Mouse (Mus musculus) embryonic fibroblast, embryonic 13.5 days (primary cell): ENCODE results near the gene Prpf18. TPM values are rescaled to one million over a fixed set of nuclear protein-coding genes. Genes with fewer than 3 reads are reported as not detected.

Experiments used
- H3K27ac ChIP-seq: 2 replicates; pipeline ENCODE4 v1.5.1; 2012; ENCODE audit warnings: low read length, control low read depth, inconsistent platforms; ENCODE audit not compliant: insufficient read depth
- H3K4me1 ChIP-seq: 2 replicates; pipeline ENCODE4 v1.6.1; 2011; ENCODE audit warnings: low read length; ENCODE audit not compliant: control insufficient read depth, insufficient read depth
- H3K4me3 ChIP-seq: 2 replicates; pipeline ENCODE4 v1.5.1; 2011; ENCODE audit warnings: mild to moderate bottlenecking, control low read depth, low read length; ENCODE audit not compliant: insufficient read depth
- CTCF ChIP-seq: IDR thresholded peaks from 2 replicates; pipeline ENCODE4 v1.5.1; 2011; ENCODE audit warnings: mild to moderate bottlenecking, control low read depth, low read length, moderate library complexity, borderline replicate concordance; ENCODE audit not compliant: insufficient read depth
- POLR2A ChIP-seq: IDR thresholded peaks from 2 replicates; pipeline ENCODE4 v1.6.1; 2011; ENCODE audit warnings: low read depth, mild to moderate bottlenecking, control low read depth, low read length, moderate library complexity
- polyA plus RNA-seq: library from polyadenylated mRNA; stranded (reverse); fragments of >200 nt; gene quantifications from 2 replicates; pipeline ENCODE4 v1.2.4, GENCODE M21; 2011; ENCODE audit warnings: low read depth; ENCODE audit not compliant: missing spikeins, insufficient read length

Gene Prpf18
- polyA plus RNA-seq, 1 experiment, result 24.6 TPM

DNA sequence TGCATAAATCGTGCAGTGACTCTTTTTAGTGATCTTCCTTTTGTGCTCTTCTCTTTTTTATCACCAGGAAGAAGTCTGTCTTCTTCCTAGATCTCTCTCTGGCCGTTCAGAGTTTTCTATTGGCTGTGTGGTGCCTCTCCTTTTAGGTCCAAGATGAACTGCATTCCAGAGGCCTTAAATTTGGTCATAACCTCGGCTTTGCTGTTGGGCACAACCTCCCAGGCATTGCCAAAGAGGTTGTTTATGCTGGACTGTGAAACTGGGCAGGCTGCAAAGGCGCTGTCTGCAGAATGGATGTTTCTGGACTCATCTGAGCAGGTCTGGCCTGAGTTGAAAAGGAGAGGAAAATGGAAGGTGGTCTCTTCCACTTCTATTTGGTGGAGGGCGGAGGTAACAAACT lies 73.6 kb downstream of the Prpf18 start:
- Histone ChIP-seq H3K4me3 (no peak overlapping the region), H3K4me1 (peaks cover 5% of the 10 kb centered on the region; the same call in 1 of the 2 replicates), H3K27ac (no peak overlapping the region)
- TF ChIP-seq CTCF (no peak), POLR2A (no peak)

DNA sequence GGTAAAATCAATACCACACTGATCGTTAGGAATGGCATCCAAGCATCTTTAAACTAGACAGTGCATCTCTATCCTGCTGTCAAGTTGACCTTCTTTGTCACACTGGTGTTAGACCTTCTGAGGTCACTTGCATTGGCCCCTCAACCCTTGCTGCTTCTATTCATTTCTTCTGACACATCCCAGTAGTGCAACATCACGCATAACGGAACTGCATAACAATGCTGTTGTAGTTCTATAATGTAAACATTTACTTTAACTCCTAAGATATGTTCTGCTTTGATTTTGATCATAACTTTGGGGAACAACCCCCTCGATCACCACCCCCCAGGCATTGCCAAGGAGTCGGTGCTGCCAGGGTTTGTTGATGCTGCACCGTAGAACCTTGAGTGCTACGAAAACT lies 75.9 kb downstream of the Prpf18 start:
- Histone ChIP-seq H3K4me3 (no peak overlapping the region), H3K4me1 (peaks cover 5% of the 10 kb centered on the region; the same call in 1 of the 2 replicates), H3K27ac (no peak overlapping the region)
- no peak for TF ChIP-seq POLR2A

DNA sequence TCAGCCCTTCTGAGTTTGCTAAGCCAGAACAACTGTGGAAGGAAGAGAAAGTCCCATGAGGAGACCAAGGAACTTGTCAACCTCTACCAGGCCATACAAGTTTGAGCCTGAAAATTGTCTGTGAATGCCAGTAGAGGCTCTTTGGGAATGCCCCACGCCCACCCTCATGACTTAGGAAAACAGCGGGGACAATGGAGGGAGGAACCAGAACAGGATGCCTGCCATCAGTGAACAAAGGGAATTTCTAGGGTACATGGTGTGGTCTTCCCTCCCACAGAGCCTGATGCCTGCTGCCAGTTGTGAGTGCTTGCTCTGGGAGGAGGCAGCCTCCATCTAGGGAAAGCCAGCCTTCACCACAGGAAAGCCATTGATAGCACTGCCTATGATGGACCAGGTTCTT lies 76.8 kb downstream of the Prpf18 start:
- no peak overlapping the region for H3K27ac ChIP-seq
- H3K4me3 ChIP-seq, result no peak overlapping the region
- TF ChIP-seq POLR2A (no peak), CTCF (no peak)
- H3K4me1 ChIP-seq, result peaks cover 5% of the 10 kb centered on the region; the same call in 1 of the 2 replicates

DNA sequence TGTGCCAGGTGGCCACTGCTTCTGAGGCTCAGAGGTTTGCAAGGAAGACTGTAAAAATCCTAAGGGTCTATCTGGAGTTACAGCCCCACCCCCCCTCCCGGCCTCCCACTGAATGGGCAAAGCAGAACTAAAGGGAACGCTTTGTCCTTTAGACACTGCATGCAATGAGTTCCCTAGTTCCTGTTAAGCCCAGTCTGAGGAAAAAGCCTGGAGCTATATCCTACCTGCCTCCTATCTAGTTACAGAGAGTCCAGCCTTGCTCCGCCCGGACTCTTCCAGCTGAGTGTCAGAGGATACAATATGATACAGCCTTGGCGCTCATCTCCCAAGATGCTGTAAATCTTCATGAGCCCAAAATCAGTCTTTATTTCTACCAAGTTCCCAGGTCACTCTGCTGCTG lies 77.7 kb downstream of the Prpf18 start:
- H3K27ac ChIP-seq, result no peak overlapping the region
- no peak overlapping the region for H3K4me3 ChIP-seq
- H3K4me1 ChIP-seq, result peaks cover 6% of the 10 kb centered on the region
- TF ChIP-seq POLR2A (no peak), CTCF (no peak)

DNA sequence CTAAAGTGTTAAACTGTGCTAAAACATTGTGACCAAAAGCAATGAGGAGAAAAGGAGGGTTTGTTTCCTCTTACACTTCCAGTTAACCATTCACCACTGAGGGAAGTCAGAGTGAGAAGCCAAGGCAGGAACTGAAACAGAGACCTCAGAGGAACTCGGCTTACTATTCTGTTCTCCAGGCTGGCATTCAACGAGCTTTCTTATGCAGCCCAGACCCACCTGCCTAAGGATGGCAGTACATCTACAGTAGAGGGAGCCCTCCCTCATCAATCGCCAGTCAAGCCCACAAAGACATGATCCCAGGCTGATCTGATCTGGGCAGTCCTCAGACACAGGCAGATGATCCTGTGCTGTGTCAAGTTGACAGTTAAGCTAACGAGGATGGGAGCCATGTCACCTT lies 78.5 kb downstream of the Prpf18 start:
- Histone ChIP-seq H3K4me1 (peaks cover 13% of the 10 kb centered on the region), H3K4me3 (no peak overlapping the region), H3K27ac (no peak overlapping the region)
- TF ChIP-seq CTCF (no peak), POLR2A (no peak)

DNA sequence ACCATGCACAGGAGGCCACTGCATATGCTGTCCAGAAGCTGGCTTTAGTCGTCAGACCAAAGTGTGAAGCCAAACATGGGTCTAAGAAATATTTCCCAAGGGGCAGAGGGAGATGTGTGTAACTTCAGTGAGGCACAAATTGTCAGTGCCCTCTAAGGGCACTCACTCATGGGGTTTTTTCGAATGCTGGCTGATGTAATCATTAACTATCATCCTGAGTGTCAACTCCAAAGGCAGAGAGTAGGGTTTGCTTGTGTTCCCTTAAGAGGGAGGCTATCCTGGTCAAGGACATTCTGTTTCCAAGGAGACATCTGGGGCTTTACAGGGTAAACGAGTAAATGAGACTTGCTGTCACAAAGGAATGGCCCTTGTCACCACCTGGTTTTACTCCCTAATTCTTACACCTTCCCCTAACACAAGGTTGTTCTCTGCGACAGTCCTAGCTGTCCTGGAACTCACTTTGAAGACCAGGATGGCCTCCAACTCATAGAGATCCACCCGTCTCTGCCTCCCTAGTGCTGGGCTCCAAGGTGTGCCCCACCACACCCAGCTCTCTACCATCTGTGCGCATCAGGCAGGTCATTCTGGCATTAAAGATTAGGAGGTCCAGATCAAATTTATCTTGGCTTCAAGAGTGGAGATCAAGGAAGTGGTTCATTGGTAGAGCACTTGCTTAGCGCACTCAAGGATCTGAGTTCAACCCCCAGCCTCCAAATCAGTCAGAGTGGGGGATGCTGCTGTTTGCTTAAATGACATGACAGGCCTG lies 79.2 kb downstream of the Prpf18 start:
- Histone ChIP-seq H3K27ac (no peak overlapping the region), H3K4me3 (no peak overlapping the region), H3K4me1 (peaks cover 13% of the 10 kb centered on the region)
- TF ChIP-seq POLR2A (no peak), CTCF (no peak)

Other genes starting within 250 kb of the Prpf18 start
- not detected in 2 replicates for gene Bend7, start 65.7 kb upstream of the Prpf18 start, polyA plus RNA-seq
- gene Sephs1, start 229.5 kb upstream of the Prpf18 start, polyA plus RNA-seq, result 45.2 and 69.5 TPM in 2 replicates